Mouse (Mus musculus): ENCODE data around the gene D5Ertd579e. TPM values are rescaled to one million over a fixed set of nuclear protein-coding genes. Genes with fewer than 3 reads are reported as not detected.
A peak's percentile ranks its signal among the peaks of the same experiment; 100 is the strongest.
"Not testable (repeated sequence)": the region's sequence is repeated elsewhere in the genome, so short reads cannot be mapped to it uniquely, and the experiment has no call there.

D5Ertd579e gene
- polyA plus RNA-seq, 1 experiment from 2014 or later, result 22.6 TPM

DNA sequence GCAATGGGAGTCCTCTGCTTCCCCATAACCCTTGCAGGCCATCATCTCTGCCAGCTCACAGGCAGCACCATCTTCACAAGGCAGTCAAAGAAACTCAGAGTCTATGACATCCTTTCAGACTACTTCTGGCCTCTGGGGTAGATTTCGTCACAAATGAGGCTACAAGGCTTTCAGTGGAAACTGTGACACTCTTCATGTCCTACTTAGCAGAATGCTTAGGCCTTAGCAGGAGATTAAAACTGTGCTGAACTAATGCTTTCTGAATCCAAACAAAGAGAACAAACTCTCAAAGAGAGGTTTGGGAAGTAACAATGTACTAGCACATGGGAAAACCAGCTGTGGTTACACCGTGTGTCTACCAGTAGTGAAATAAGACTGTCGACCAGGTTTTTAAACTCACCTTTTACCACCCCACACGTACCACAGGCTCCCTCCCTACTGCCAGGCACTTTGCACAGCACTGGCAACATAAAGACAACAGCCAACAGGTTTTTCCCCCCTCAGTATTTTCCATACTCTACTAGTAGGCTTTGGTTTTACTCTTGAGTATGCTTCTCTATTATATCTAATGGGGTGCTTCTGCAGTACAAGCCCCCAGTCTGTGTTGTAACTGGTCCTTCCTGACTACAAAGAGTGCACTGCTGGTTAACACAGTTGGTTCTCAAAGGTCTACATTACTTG is 15.8 kb downstream of the D5Ertd579e start:
- 69% methylated on average over 4 of the region's 4 CpGs for WGBS (ENCODE audit: insufficient replicate concordance)
- peaks cover 30% of the 10 kb centered on the region for H3K4me1 ChIP-seq (ENCODE audit: control insufficient read depth, low read depth, low read length)
- no peak overlapping the region for H3K4me3 ChIP-seq (ENCODE audit: low read depth, low read length)
- no peak overlapping the region for H3K9ac ChIP-seq (ENCODE audit: low read depth, low read length)
- H3K36me3 ChIP-seq (ENCODE audit: control insufficient read depth, insufficient read depth), result no peaks in the 10 kb centered on the region; the same call in 1 of the 2 replicates
- no peaks in the 10 kb centered on the region for H3K27me3 ChIP-seq (ENCODE audit: control insufficient read depth, insufficient read depth, low read depth, low read length)
- H3K4me2 ChIP-seq (ENCODE audit: low read depth, low read length), result no peak overlapping the region
- H3K9me3 ChIP-seq (replicated peaks; ENCODE audit: control insufficient read depth, low read length), result no peaks in the 10 kb centered on the region
- ATAC-seq (ENCODE audit: low read depth), result no peak
- no peak overlapping the region for H3K27ac ChIP-seq (ENCODE audit: low read length)

GRCm38 (mm10) chr5:36678799-36679198 is 17.0 kb downstream of the D5Ertd579e start:
- peak overlapping the region; percentile 1; the same call in 1 of the 2 replicates for H3K27ac ChIP-seq (ENCODE audit: low read length)
- no peaks in the 10 kb centered on the region for H3K9me3 ChIP-seq (replicated peaks; ENCODE audit: control insufficient read depth, low read length)
- no peak overlapping the region for H3K9ac ChIP-seq (ENCODE audit: low read depth, low read length)
- no peak for ATAC-seq (ENCODE audit: low read depth)
- H3K4me3 ChIP-seq (ENCODE audit: low read depth, low read length), result no peak overlapping the region
- H3K4me1 ChIP-seq (ENCODE audit: control insufficient read depth, low read depth, low read length), result peaks cover 31% of the 10 kb centered on the region
- H3K4me2 ChIP-seq (ENCODE audit: low read depth, low read length), result no peak overlapping the region
- H3K27me3 ChIP-seq (ENCODE audit: control insufficient read depth, insufficient read depth, low read depth, low read length), result no peaks in the 10 kb centered on the region
- WGBS (ENCODE audit: insufficient replicate concordance), result 70% methylated on average over 1 of the region's 1 CpGs
- no peaks in the 10 kb centered on the region; the same call in 1 of the 2 replicates for H3K36me3 ChIP-seq (ENCODE audit: control insufficient read depth, insufficient read depth)

DNA sequence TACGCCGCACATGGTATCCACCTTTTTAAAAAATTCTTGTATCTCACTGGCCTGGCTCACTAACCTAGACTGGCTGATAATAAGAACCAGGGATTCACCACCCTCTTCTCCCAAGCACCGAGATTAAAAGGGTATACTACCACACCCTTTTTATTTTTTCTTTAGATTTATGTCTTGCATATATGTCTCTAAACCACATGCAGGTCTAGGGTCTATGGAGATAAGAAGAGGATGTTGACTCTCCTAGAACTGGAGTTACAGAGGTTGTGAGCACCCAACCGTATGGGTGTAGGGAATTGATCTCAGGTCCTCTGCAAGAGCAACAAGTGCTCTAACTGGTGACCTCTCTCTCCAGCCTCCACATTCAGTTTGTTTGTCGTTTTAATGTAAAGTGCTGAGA is 17.9 kb downstream of the D5Ertd579e start:
- no peak overlapping the region for H3K9ac ChIP-seq (ENCODE audit: low read depth, low read length)
- 46% methylated on average over 5 of the region's 5 CpGs for WGBS (ENCODE audit: insufficient replicate concordance)
- H3K9me3 ChIP-seq (replicated peaks; ENCODE audit: control insufficient read depth, low read length), result no peaks in the 10 kb centered on the region
- H3K4me2 ChIP-seq (ENCODE audit: low read depth, low read length), result no peak overlapping the region
- ATAC-seq (ENCODE audit: low read depth), result peak; percentile 37
- peak overlapping the region; percentile 1 for H3K27ac ChIP-seq (ENCODE audit: low read length)
- H3K4me3 ChIP-seq (ENCODE audit: low read depth, low read length), result no peak overlapping the region
- no peaks in the 10 kb centered on the region for H3K27me3 ChIP-seq (ENCODE audit: control insufficient read depth, insufficient read depth, low read depth, low read length)
- H3K4me1 ChIP-seq (ENCODE audit: control insufficient read depth, low read depth, low read length), result peaks cover 29% of the 10 kb centered on the region
- H3K36me3 ChIP-seq (ENCODE audit: control insufficient read depth, insufficient read depth), result no peaks in the 10 kb centered on the region; the same call in 1 of the 2 replicates

- Histone ChIP-seq H3K4me3 (ENCODE audit: low read depth, low read length) (no peak overlapping the region), H3K9me3 (replicated peaks; ENCODE audit: control insufficient read depth, low read length) (no peaks in the 10 kb centered on the region), H3K27me3 (ENCODE audit: control insufficient read depth, insufficient read depth, low read depth, low read length) (no peaks in the 10 kb centered on the region), H3K36me3 (ENCODE audit: control insufficient read depth, insufficient read depth) (peaks cover 10% of the 10 kb centered on the region), H3K4me1 (ENCODE audit: control insufficient read depth, low read depth, low read length) (peaks cover 29% of the 10 kb centered on the region), H3K9ac (ENCODE audit: low read depth, low read length) (no peak overlapping the region), H3K27ac (ENCODE audit: low read length) (no peak overlapping the region), H3K4me2 (ENCODE audit: low read depth, low read length) (no peak overlapping the region)
- no peak for ATAC-seq (ENCODE audit: low read depth)
- 61% methylated on average over 1 of the region's 1 CpGs for WGBS (ENCODE audit: insufficient replicate concordance)
Observed at GRCm38 (mm10) chr5:36675466-36675865, 20.4 kb downstream of the D5Ertd579e start.

GRCm38 (mm10) chr5:36674658-36675433 is 21.0 kb downstream of the D5Ertd579e start:
- Histone ChIP-seq H3K36me3 (ENCODE audit: control insufficient read depth, insufficient read depth) (peaks cover 10% of the 10 kb centered on the region), H3K9me3 (replicated peaks; ENCODE audit: control insufficient read depth, low read length) (no peaks in the 10 kb centered on the region), H3K9ac (ENCODE audit: low read depth, low read length) (no peak overlapping the region), H3K4me2 (ENCODE audit: low read depth, low read length) (no peak overlapping the region), H3K4me1 (ENCODE audit: control insufficient read depth, low read depth, low read length) (peaks cover 29% of the 10 kb centered on the region), H3K27me3 (ENCODE audit: control insufficient read depth, insufficient read depth, low read depth, low read length) (no peaks in the 10 kb centered on the region), H3K4me3 (ENCODE audit: low read depth, low read length) (no peak overlapping the region), H3K27ac (ENCODE audit: low read length) (no peak overlapping the region)
- WGBS (ENCODE audit: insufficient replicate concordance), result 76% methylated on average over 4 of the region's 4 CpGs
- ATAC-seq (ENCODE audit: low read depth), result no peak

- ATAC-seq (ENCODE audit: low read depth), result no peak
- Histone ChIP-seq H3K27ac (ENCODE audit: low read length) (no peak overlapping the region), H3K4me1 (ENCODE audit: control insufficient read depth, low read depth, low read length) (no peaks in the 10 kb centered on the region; the same call in 1 of the 2 replicates), H3K36me3 (ENCODE audit: control insufficient read depth, insufficient read depth) (peaks cover 26% of the 10 kb centered on the region), H3K4me3 (ENCODE audit: low read depth, low read length) (no peak overlapping the region), H3K9me3 (replicated peaks; ENCODE audit: control insufficient read depth, low read length) (no peaks in the 10 kb centered on the region), H3K9ac (ENCODE audit: low read depth, low read length) (no peak overlapping the region), H3K27me3 (ENCODE audit: control insufficient read depth, insufficient read depth, low read depth, low read length) (no peaks in the 10 kb centered on the region), H3K4me2 (ENCODE audit: low read depth, low read length) (no peak overlapping the region)
- 43% methylated on average over 7 of the region's 7 CpGs for WGBS (ENCODE audit: insufficient replicate concordance)
Observed at GRCm38 (mm10) chr5:36669021-36670008, 26.5 kb downstream of the D5Ertd579e start.

DNA sequence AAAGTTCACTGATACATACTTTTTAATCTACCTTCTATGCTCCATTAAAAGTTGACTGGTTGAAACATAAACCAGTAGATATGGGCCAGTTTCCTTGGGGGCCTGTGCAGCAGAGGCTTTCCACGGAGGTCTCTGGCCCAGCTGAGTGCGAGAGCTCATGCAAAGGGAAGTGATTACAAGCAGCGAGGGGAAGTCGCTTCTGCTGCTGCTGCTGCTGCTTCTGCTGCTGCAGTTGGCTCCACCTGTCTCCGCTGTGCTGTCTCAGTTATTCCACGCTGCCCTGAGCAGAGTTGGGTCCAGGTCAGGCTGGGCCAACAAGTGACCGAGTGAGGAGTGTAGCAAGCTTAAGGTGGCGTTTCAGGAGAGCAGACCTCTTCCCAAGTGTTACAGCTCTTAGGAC is 27.3 kb downstream of the D5Ertd579e start:
- WGBS (ENCODE audit: insufficient replicate concordance), result 59% methylated on average over 8 of the region's 8 CpGs
- Histone ChIP-seq H3K9ac (ENCODE audit: low read depth, low read length) (no peak overlapping the region), H3K4me2 (ENCODE audit: low read depth, low read length) (no peak overlapping the region), H3K27me3 (ENCODE audit: control insufficient read depth, insufficient read depth, low read depth, low read length) (no peaks in the 10 kb centered on the region), H3K27ac (ENCODE audit: low read length) (no peak overlapping the region), H3K4me1 (ENCODE audit: control insufficient read depth, low read depth, low read length) (no peaks in the 10 kb centered on the region; the same call in 1 of the 2 replicates), H3K4me3 (ENCODE audit: low read depth, low read length) (no peak overlapping the region), H3K9me3 (replicated peaks; ENCODE audit: control insufficient read depth, low read length) (no peaks in the 10 kb centered on the region), H3K36me3 (ENCODE audit: control insufficient read depth, insufficient read depth) (peaks cover 26% of the 10 kb centered on the region)
- no peak for ATAC-seq (ENCODE audit: low read depth)

GRCm38 (mm10) chr5:36667986-36668385 is 27.8 kb downstream of the D5Ertd579e start:
- not testable (repeated sequence) for H3K27me3 ChIP-seq (ENCODE audit: control insufficient read depth, insufficient read depth, low read depth, low read length); H3K9me3 ChIP-seq (replicated peaks; ENCODE audit: control insufficient read depth, low read length); H3K27ac ChIP-seq (ENCODE audit: low read length); ATAC-seq (ENCODE audit: low read depth); H3K4me1 ChIP-seq (ENCODE audit: control insufficient read depth, low read depth, low read length); H3K4me2 ChIP-seq (ENCODE audit: low read depth, low read length); H3K9ac ChIP-seq (ENCODE audit: low read depth, low read length); H3K4me3 ChIP-seq (ENCODE audit: low read depth, low read length)
- peaks cover 26% of the 10 kb centered on the region for H3K36me3 ChIP-seq (ENCODE audit: control insufficient read depth, insufficient read depth)
- 71% methylated on average over 2 of the region's 2 CpGs for WGBS (ENCODE audit: insufficient replicate concordance)
